Mouse (Mus musculus): ENCODE results near the gene Hist1h1t. TPM values are rescaled to one million over a fixed set of nuclear protein-coding genes. Genes with fewer than 3 reads are reported as not detected.
"Not testable (repeated sequence)": the region's sequence is repeated elsewhere in the genome, so short reads cannot be mapped to it uniquely, and the experiment has no call there.

The Hist1h1t gene
- polyA plus RNA-seq, 1 experiment from 2014 or later = not detected

DNA sequence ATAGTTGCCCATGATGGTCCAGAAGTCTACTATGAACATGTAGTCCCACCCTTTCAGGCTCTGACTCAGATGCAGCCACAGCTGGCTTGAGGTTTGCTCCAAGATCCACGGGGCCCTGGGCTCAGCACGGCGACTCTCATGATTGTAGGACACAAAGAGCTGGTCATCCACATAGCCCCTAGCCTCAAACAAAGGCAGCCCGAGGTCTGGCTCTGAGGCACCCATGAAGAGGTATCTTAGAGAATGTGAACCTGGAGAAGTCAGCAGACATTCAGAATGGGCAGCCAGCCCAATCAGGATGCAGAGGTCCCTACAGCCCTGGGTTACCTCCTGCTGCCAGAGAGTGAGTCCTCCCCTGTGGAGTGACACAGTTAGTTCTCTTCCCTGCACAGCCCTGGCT lies 12.4 kb downstream of the Hist1h1t start:
- Histone ChIP-seq H3K4me1 (ENCODE audit: insufficient read depth, low read length) (peaks cover 7% of the 10 kb centered on the region; the same call in 1 of the 2 replicates), H3K27ac (ENCODE audit: low read length) (no peak overlapping the region), H3K9ac (replicated peaks; ENCODE audit: low read length) (no peak overlapping the region), H3K4me3 (ENCODE audit: low read length) (no peak overlapping the region), H3K4me2 (replicated peaks; ENCODE audit: low read depth, low read length) (no peak overlapping the region), H3K9me3 (ENCODE audit: low read length) (no peaks in the 10 kb centered on the region), H3K36me3 (ENCODE audit: insufficient read depth, low read length) (no peaks in the 10 kb centered on the region), H3K27me3 (ENCODE audit: insufficient read depth, low read length) (no peaks in the 10 kb centered on the region)
- WGBS = 88% methylated on average over 4 of the region's 4 CpGs
- ATAC-seq (ENCODE audit: low FRiP score, low TSS enrichment) = no peak

GRCm38 (mm10) chr13:23708654-23709053 lies 13.0 kb downstream of the Hist1h1t start:
- no peak for ATAC-seq (ENCODE audit: low FRiP score, low TSS enrichment)
- H3K27ac ChIP-seq (ENCODE audit: low read length) = no peak overlapping the region
- no peak overlapping the region for H3K4me2 ChIP-seq (replicated peaks; ENCODE audit: low read depth, low read length)
- peaks cover 7% of the 10 kb centered on the region; the same call in 1 of the 2 replicates for H3K4me1 ChIP-seq (ENCODE audit: insufficient read depth, low read length)
- no peaks in the 10 kb centered on the region for H3K27me3 ChIP-seq (ENCODE audit: insufficient read depth, low read length)
- no peaks in the 10 kb centered on the region for H3K9me3 ChIP-seq (ENCODE audit: low read length)
- no peaks in the 10 kb centered on the region for H3K36me3 ChIP-seq (ENCODE audit: insufficient read depth, low read length)
- no peak overlapping the region for H3K9ac ChIP-seq (replicated peaks; ENCODE audit: low read length)
- 74% methylated on average over 4 of the region's 4 CpGs for WGBS
- H3K4me3 ChIP-seq (ENCODE audit: low read length) = no peak overlapping the region

- Histone ChIP-seq H3K4me1 (ENCODE audit: insufficient read depth, low read length) (peaks cover 7% of the 10 kb centered on the region; the same call in 1 of the 2 replicates), H3K27ac (ENCODE audit: low read length) (no peak overlapping the region), H3K4me2 (replicated peaks; ENCODE audit: low read depth, low read length) (peak overlapping the region; percentile 69), H3K9me3 (ENCODE audit: low read length) (no peaks in the 10 kb centered on the region), H3K9ac (replicated peaks; ENCODE audit: low read length) (peak overlapping the region; percentile 67), H3K4me3 (ENCODE audit: low read length) (peak overlapping the region; percentile 50), H3K27me3 (ENCODE audit: insufficient read depth, low read length) (no peaks in the 10 kb centered on the region), H3K36me3 (ENCODE audit: insufficient read depth, low read length) (no peaks in the 10 kb centered on the region)
- 26% methylated on average over 13 of the region's 15 CpGs for WGBS
- no peak for ATAC-seq (ENCODE audit: low FRiP score, low TSS enrichment)
Measured at GRCm38 (mm10) chr13:23709714-23710373, 14.2 kb downstream of the Hist1h1t start.

- Histone ChIP-seq H3K9ac (replicated peaks; ENCODE audit: low read length) (peak within 1 kb of the TSS; percentile 67), H3K36me3 (ENCODE audit: insufficient read depth, low read length) (no peaks in the 10 kb centered on the region), H3K27me3 (ENCODE audit: insufficient read depth, low read length) (no peaks in the 10 kb centered on the region), H3K4me1 (ENCODE audit: insufficient read depth, low read length) (peaks cover 7% of the 10 kb centered on the region; the same call in 1 of the 2 replicates), H3K27ac (ENCODE audit: low read length) (no peak within 1 kb of the TSS; the same call in 1 of the 2 replicates), H3K4me2 (replicated peaks; ENCODE audit: low read depth, low read length) (peak within 1 kb of the TSS; percentile 69), H3K9me3 (ENCODE audit: low read length) (no peaks in the 10 kb centered on the region), H3K4me3 (ENCODE audit: low read length) (peak within 1 kb of the TSS; percentile 50)
- WGBS = 1% methylated on average over 17 of the region's 17 CpGs
- peak; percentile 78 for ATAC-seq (ENCODE audit: low FRiP score, low TSS enrichment)
Measured at GRCm38 (mm10) chr13:23710374-23711089, 14.9 kb downstream of the Hist1h1t start, which contains the start of gene Hfe. TSS of gene Hfe (minus strand) at chr13:23710854.

- 87% methylated on average over 5 of the region's 5 CpGs for WGBS
- Histone ChIP-seq H3K4me3 (ENCODE audit: low read length) (no peak overlapping the region), H3K4me1 (ENCODE audit: insufficient read depth, low read length) (no peaks in the 10 kb centered on the region), H3K9ac (replicated peaks; ENCODE audit: low read length) (no peak overlapping the region), H3K27me3 (ENCODE audit: insufficient read depth, low read length) (no peaks in the 10 kb centered on the region), H3K36me3 (ENCODE audit: insufficient read depth, low read length) (no peaks in the 10 kb centered on the region), H3K9me3 (ENCODE audit: low read length) (no peaks in the 10 kb centered on the region), H3K27ac (ENCODE audit: low read length) (no peak overlapping the region), H3K4me2 (replicated peaks; ENCODE audit: low read depth, low read length) (no peak overlapping the region)
- ATAC-seq (ENCODE audit: low FRiP score, low TSS enrichment) = no peak
Measured at GRCm38 (mm10) chr13:23716261-23717042, 20.8 kb downstream of the Hist1h1t start.

DNA sequence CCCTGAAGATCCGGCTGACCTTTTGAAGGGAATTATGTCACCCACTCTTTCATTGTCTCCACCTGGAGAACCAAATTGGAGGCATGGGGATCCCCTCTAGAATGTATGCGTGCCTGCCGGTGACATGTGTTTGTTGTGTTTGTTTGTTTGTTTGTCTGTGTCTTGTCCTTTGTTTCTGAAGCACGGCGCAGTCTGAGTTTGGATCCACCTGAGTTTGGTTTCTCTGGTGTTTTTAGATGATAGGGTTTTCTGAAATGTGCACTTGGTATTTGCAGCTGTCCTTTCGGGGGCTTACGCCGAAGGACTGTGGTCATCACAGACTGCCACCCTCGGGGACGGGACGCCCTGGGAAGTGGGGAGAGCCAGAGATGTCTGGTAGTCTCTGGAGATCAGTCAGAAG lies 21.6 kb downstream of the Hist1h1t start:
- no peaks in the 10 kb centered on the region for H3K36me3 ChIP-seq (ENCODE audit: insufficient read depth, low read length)
- ATAC-seq (ENCODE audit: low FRiP score, low TSS enrichment) = no peak
- no peaks in the 10 kb centered on the region for H3K4me1 ChIP-seq (ENCODE audit: insufficient read depth, low read length)
- H3K27me3 ChIP-seq (ENCODE audit: insufficient read depth, low read length) = no peaks in the 10 kb centered on the region
- no peak overlapping the region for H3K4me3 ChIP-seq (ENCODE audit: low read length)
- no peaks in the 10 kb centered on the region for H3K9me3 ChIP-seq (ENCODE audit: low read length)
- 55% methylated on average over 11 of the region's 11 CpGs for WGBS
- H3K4me2 ChIP-seq (replicated peaks; ENCODE audit: low read depth, low read length) = no peak overlapping the region
- no peak overlapping the region for H3K9ac ChIP-seq (replicated peaks; ENCODE audit: low read length)
- H3K27ac ChIP-seq (ENCODE audit: low read length) = no peak overlapping the region

DNA sequence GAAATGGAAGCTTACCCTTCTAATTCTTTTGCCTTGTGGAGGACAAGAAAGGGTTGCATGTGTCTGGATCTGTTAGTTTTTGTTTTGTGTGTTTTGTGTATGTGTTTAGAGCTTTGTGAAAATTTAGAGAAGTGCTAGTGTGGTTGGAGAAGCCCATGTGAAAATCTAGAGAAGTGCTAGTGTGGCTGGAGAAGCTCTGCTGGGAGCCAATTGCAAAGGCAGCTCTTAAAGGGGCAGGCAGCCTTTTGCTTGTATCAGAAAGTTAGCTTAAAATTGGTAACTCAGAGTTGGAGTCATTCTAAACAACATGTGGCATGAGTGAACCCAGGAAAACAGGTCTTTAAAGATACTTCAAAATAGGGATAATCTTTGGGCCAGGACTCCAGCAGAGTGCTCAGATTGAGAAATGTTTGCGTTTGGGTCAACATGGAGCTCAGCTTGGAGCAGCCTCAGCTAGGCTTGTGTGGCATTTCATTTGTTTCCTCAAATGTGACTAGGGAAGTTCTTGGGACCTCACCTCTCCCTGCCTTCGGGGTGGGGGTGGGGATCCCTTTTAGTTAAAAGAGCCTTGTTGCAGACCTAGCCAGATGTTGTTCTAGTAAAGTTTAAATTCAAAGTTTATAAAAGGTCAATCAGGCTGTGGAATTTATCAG lies 22.1 kb downstream of the Hist1h1t start:
- H3K27ac ChIP-seq (ENCODE audit: low read length); ATAC-seq (ENCODE audit: low FRiP score, low TSS enrichment); H3K4me2 ChIP-seq (replicated peaks; ENCODE audit: low read depth, low read length); H3K4me3 ChIP-seq (ENCODE audit: low read length); H3K36me3 ChIP-seq (ENCODE audit: insufficient read depth, low read length); H3K4me1 ChIP-seq (ENCODE audit: insufficient read depth, low read length); H3K9me3 ChIP-seq (ENCODE audit: low read length); H3K9ac ChIP-seq (replicated peaks; ENCODE audit: low read length); H3K27me3 ChIP-seq (ENCODE audit: insufficient read depth, low read length): not testable (repeated sequence)
- 28% methylated on average over 2 of the region's 2 CpGs for WGBS

DNA sequence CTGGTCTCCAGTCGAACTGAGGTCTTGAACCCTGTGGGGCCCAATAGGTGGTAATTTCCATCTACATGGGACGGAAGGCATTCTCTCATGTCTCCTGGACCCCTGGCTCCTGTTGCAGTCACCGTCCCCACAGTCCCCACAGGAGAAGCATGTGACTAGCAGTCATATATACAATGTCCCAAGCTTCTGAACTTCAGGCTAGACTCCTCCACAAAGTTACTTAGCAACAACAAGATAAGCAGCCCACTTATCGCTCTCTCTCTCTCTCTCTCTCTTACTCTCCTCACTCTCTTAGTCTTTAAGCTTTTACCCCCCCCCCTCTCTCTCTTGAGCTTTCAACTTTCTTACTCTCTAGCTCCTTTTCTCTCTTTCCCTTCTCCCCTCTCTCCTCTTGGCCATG lies 28.6 kb downstream of the Hist1h1t start:
- Histone ChIP-seq H3K4me3 (ENCODE audit: low read length) (no peak overlapping the region), H3K9ac (replicated peaks; ENCODE audit: low read length) (no peak overlapping the region), H3K4me2 (replicated peaks; ENCODE audit: low read depth, low read length) (no peak overlapping the region), H3K27me3 (ENCODE audit: insufficient read depth, low read length) (no peaks in the 10 kb centered on the region), H3K4me1 (ENCODE audit: insufficient read depth, low read length) (no peaks in the 10 kb centered on the region), H3K36me3 (ENCODE audit: insufficient read depth, low read length) (no peaks in the 10 kb centered on the region), H3K27ac (ENCODE audit: low read length) (no peak overlapping the region), H3K9me3 (ENCODE audit: low read length) (no peaks in the 10 kb centered on the region)
- 81% methylated on average over 4 of the region's 4 CpGs for WGBS
- ATAC-seq (ENCODE audit: low FRiP score, low TSS enrichment) = no peak

DNA sequence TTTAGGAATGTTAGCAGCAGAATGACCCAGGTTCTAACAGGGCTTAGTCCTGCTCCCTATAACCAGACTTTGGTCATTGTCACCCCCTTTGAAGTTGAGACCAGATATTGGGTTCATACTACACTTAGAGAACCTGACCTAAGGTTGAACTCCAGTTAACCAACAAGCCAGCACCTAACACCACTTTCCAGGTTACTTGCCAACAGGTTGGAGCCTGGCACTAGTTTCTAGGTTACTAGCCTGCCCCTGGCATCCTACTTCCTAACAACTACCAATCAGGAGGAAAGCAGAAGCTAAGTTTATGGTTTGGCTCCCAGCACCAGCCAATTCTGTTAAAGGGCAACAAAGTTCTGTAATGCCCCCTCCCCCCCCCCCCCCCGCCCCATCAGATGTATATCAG lies 29.6 kb downstream of the Hist1h1t start:
- H3K4me1 ChIP-seq (ENCODE audit: insufficient read depth, low read length) = no peaks in the 10 kb centered on the region
- no peak overlapping the region for H3K9ac ChIP-seq (replicated peaks; ENCODE audit: low read length)
- no peak overlapping the region for H3K27ac ChIP-seq (ENCODE audit: low read length)
- no CpG with 5 or more reads among the region's 1 CpGs for WGBS
- H3K4me2 ChIP-seq (replicated peaks; ENCODE audit: low read depth, low read length) = no peak overlapping the region
- no peaks in the 10 kb centered on the region for H3K27me3 ChIP-seq (ENCODE audit: insufficient read depth, low read length)
- H3K36me3 ChIP-seq (ENCODE audit: insufficient read depth, low read length) = no peaks in the 10 kb centered on the region
- no peak overlapping the region for H3K4me3 ChIP-seq (ENCODE audit: low read length)
- H3K9me3 ChIP-seq (ENCODE audit: low read length) = no peaks in the 10 kb centered on the region
- no peak for ATAC-seq (ENCODE audit: low FRiP score, low TSS enrichment)

All from kidney, embryonic 16.5 days (tissue).